Mouse (Mus musculus) small intestine, adult 2 months (tissue): ENCODE results near the gene Bpi. TPM values are rescaled to one million over a fixed set of nuclear protein-coding genes. Genes with fewer than 3 reads are reported as not detected.

Experiments used
- H3K27ac ChIP-seq: fragments of 200-500 bp; 2 replicates; pipeline ENCODE4 v1.5.1; 2012; ENCODE audit warnings: low read depth, low read length, control low read depth, inconsistent platforms; ENCODE audit not compliant: insufficient read depth
- H3K27me3 ChIP-seq: fragments of 200-500 bp; 2 replicates; pipeline ENCODE4 v1.6.1; 2012; ENCODE audit warnings: mild to moderate bottlenecking, moderate library complexity, low read length, inconsistent platforms; ENCODE audit not compliant: control insufficient read depth, insufficient read depth
- H3K36me3 ChIP-seq: fragments of 200-500 bp; 2 replicates; pipeline ENCODE4 v1.6.1; 2012; ENCODE audit warnings: mild to moderate bottlenecking, low read length, control low read depth, inconsistent platforms; ENCODE audit not compliant: control insufficient read depth, insufficient read depth
- H3K4me1 ChIP-seq: fragments of 200-500 bp; 2 replicates; pipeline ENCODE4 v1.6.1; 2012; ENCODE audit warnings: low read length, inconsistent platforms, mixed read lengths; ENCODE audit not compliant: control insufficient read depth, insufficient read depth, insufficient read length
- H3K4me3 ChIP-seq: fragments of 200-500 bp; 2 replicates; pipeline ENCODE4 v1.5.1; 2012; ENCODE audit warnings: low read depth, mild to moderate bottlenecking, control low read depth, inconsistent platforms, low read length, moderate library complexity
- CTCF ChIP-seq: fragments of 200-500 bp; IDR thresholded peaks from 2 replicates; pipeline ENCODE4 v1.5.1; 2012; ENCODE audit warnings: low read depth, mild to moderate bottlenecking, control low read depth, inconsistent platforms, low read length, moderate library complexity, mixed read lengths; ENCODE audit not compliant: insufficient replicate concordance, insufficient read length; ENCODE audit errors: extremely low read depth
- POLR2A ChIP-seq: fragments of 200-500 bp; IDR thresholded peaks from 2 replicates; pipeline ENCODE4 v1.6.1; 2012; ENCODE audit warnings: low read depth, mild to moderate bottlenecking, control low read depth, inconsistent platforms, low read length, moderate library complexity
- WGBS: fragments of 180-500 bp; shearing (Covaris S2); methylation state at CpG from one replicate; pipeline ENCODE4 v1.1.7; 2018; 5-methylcytosine and 5-hydroxymethylcytosine counted together
- polyA plus RNA-seq: library from polyadenylated mRNA; depleted of rRNA; stranded (reverse); fragments of >200 nt; gene quantifications from 2 replicates; pipeline ENCODE4 v1.2.3, GENCODE M21; 2012; rRNA removed

Gene Bpi
- polyA plus RNA-seq = not detected in 2 replicates

- Histone ChIP-seq H3K36me3 (no peaks in the 10 kb centered on the region), H3K27ac (no peak within 1 kb of the TSS), H3K4me3 (no peak within 1 kb of the TSS), H3K4me1 (peaks cover 2% of the 10 kb centered on the region; the same call in 1 of the 2 replicates), H3K27me3 (peaks cover 5% of the 10 kb centered on the region; the same call in 1 of the 2 replicates)
- TF ChIP-seq CTCF = no peak
- no peak for TF ChIP-seq POLR2A
- WGBS = 73% methylated on average over 18 of the region's 18 CpGs
Observed at GRCm38 (mm10) chr2:158258005-158258418, at the start of gene Bpi. Bpi (plus strand) TSS chr2:158258094.

DNA sequence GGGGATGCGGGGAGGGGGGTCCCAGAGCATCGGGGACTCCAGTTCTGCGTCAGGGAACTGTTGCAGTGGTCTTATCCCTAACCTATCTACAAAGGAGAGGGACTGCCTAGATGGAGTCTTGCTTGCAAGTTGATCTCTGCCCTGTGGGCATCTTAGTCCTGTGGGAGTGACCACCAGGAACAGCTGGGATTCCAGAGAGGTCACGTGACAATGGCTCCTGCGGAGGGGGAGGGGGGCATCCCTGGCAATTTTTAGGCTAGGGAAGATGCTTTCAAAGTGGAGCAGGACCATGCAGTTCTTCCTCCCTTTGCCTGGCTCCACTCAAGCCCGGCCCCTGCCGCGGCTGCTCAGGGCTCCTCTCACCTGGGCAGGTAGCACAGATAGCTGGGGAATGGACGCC lies 48.1 kb upstream of the Bpi start:
- no peak for TF ChIP-seq POLR2A
- TF ChIP-seq CTCF = no peak
- Histone ChIP-seq H3K4me3 (no peak overlapping the region), H3K27me3 (0 out of 2 replicates have a peak, but pooled peaks cover 3% of the 10 kb centered on the region), H3K4me1 (no peaks in the 10 kb centered on the region), H3K36me3 (no peaks in the 10 kb centered on the region), H3K27ac (no peak overlapping the region)
- WGBS = 69% methylated on average over 9 of the region's 9 CpGs

- Histone ChIP-seq H3K4me1 (no peaks in the 10 kb centered on the region), H3K27me3 (0 out of 2 replicates have a peak, but pooled peaks cover 3% of the 10 kb centered on the region), H3K36me3 (no peaks in the 10 kb centered on the region), H3K4me3 (no peak overlapping the region), H3K27ac (no peak overlapping the region)
- 61% methylated on average over 4 of the region's 4 CpGs for WGBS
- TF ChIP-seq CTCF (no peak), POLR2A (no peak)
Observed at GRCm38 (mm10) chr2:158210503-158210902, 47.4 kb upstream of the Bpi start.

DNA sequence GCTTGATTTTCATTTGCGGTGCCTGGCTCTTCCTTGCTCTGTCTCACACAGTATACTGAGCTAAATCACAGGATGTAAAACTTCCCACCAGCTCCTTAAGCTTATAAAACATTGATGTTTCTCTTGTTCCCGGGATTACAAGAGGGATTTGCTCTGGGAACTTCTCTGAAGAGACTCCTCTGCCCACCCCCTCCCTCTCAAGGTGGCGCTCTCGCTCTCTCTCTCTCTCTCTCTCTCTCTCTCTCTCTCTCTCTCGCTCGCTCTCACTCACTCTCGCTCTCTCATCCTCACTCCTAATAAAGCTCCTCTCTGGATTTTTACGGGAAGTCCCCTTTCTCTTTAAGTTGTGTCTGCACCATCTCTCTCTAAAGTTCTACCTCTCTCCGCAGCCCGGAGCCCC lies 46.9 kb upstream of the Bpi start:
- 54% methylated on average over 10 of the region's 10 CpGs for WGBS
- H3K36me3 ChIP-seq = no peaks in the 10 kb centered on the region
- H3K4me3 ChIP-seq = no peak overlapping the region
- H3K4me1 ChIP-seq = no peaks in the 10 kb centered on the region
- 0 out of 2 replicates have a peak, but pooled peaks cover 3% of the 10 kb centered on the region for H3K27me3 ChIP-seq
- no peak overlapping the region for H3K27ac ChIP-seq
- TF ChIP-seq CTCF (no peak), POLR2A (no peak)

GRCm38 (mm10) chr2:158211764-158212471 lies 46.0 kb upstream of the Bpi start:
- TF ChIP-seq POLR2A (no peak), CTCF (peak; percentile 35; the same call in 1 of the 2 replicates)
- Histone ChIP-seq H3K27ac (no peak overlapping the region), H3K4me3 (no peak overlapping the region), H3K27me3 (0 out of 2 replicates have a peak, but pooled peaks cover 3% of the 10 kb centered on the region), H3K4me1 (no peaks in the 10 kb centered on the region), H3K36me3 (no peaks in the 10 kb centered on the region)
- 75% methylated on average over 4 of the region's 4 CpGs for whole genome bisulfite sequencing

GRCm38 (mm10) chr2:158215283-158216117 lies 42.4 kb upstream of the Bpi start:
- 53% methylated on average over 9 of the region's 9 CpGs for WGBS
- Histone ChIP-seq H3K27ac (no peak overlapping the region), H3K27me3 (no peaks in the 10 kb centered on the region), H3K4me3 (no peak overlapping the region), H3K36me3 (no peaks in the 10 kb centered on the region), H3K4me1 (no peaks in the 10 kb centered on the region)
- TF ChIP-seq CTCF (no peak), POLR2A (no peak)

DNA sequence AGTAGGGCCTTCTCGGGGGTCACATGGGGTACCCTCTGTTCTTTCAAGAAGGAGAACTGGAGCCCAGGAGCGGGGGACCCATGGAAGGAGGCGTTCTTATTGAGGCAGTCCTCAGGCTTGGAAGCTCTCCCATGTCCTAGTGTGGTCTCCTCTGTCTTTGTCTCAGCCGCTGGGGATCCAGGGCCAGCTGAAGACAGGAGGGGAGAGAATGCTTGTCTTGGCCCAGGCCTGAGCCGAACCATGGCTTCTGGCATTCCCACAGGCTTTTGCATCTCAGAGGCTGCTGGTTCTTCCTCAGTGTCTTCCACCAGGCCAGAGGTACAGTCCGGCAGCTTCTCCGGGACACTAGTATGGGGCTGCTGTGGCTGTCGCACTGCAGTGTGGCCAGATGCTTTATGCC lies 41.4 kb upstream of the Bpi start:
- Histone ChIP-seq H3K27me3 (no peaks in the 10 kb centered on the region), H3K27ac (no peak overlapping the region), H3K36me3 (no peaks in the 10 kb centered on the region), H3K4me1 (no peaks in the 10 kb centered on the region), H3K4me3 (no peak overlapping the region)
- 87% methylated on average over 8 of the region's 8 CpGs for WGBS
- no peak for TF ChIP-seq CTCF
- TF ChIP-seq POLR2A = no peak
